Mouse (Mus musculus): ENCODE measurements around the gene Eif2a. TPM values are rescaled to one million over a fixed set of nuclear protein-coding genes. Genes with fewer than 3 reads are reported as not detected.

Gene Eif2a
- total RNA-seq, 2 experiments from 2014 or later, result 36.4 to 42.7 TPM

- no peak for DNase-seq
- intact Hi-C loops (cut with DNase I), result no loop called here
Measured at GRCm38 (mm10) chr3:58518962-58519361, 6.7 kb upstream of the Eif2a start.

DNA sequence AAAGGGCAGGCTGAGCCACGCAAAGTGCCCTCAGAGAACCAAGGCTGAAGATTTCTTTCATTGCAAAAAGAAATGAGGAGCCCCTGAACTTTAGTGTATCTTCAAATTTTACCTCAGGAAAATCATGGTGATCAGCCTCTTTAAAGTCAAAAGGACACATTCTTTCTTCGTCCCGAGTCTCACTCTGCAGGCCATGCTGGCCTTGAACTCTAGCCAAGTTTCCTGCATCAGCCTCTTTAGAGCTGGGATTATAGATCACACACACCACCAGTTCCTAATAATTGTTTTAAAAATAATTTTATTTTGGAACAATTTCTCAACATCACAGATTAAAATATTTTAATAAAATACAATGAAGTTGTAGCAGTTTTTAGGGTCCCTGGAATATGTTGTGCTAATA is 6.1 kb upstream of the Eif2a start:
- DNase-seq, result no peak
- intact Hi-C loops (cut with DNase I), result no loop called here

DNA sequence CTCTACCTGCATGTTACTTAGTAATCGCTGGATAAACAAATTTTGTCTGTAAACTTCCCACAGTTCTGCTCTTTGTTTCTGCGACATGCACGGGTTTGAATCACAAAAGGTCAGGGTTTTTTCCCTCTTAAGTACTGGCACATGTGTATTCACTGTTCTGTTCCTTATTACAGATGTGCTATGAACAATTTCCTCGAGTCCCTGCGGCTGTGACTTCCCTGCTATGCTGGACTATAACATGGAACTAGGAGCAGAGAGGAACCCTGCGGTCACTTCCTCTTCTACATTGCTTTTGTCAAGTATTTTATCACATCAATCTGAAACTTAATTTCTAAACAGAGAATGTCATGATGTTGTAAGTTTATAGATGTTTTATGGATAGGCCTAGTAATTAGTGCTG is 5.3 kb upstream of the Eif2a start:
- DNase-seq, result no peak
- intact Hi-C loops (cut with DNase I), result no loop called here

- intact Hi-C loops (cut with DNase I), result no loop called here
Measured at GRCm38 (mm10) chr3:58521361-58521760, 4.3 kb upstream of the Eif2a start.

GRCm38 (mm10) chr3:58523386-58523785 is 2.2 kb upstream of the Eif2a start:
- intact Hi-C loops (cut with DNase I), result no loop called here
- DNase-seq, result no peak

More at GRCm38 (mm10) chr3:58521361-58521760, 4.3 kb upstream of the Eif2a start:
- DNase-seq, result no peak

GRCm38 (mm10) chr3:58524246-58524645 is 1.4 kb upstream of the Eif2a start:
- intact Hi-C loops (cut with DNase I), result loop anchor here (2.0 kb wide), 1 partner anchor 107 kb away; no protein-coding TSS in a partner anchor
- no peak for DNase-seq

GRCm38 (mm10) chr3:58525166-58525565 is 455 bp upstream of the Eif2a start:
- no peak for DNase-seq

GRCm38 (mm10) chr3:58526408-58526737 is 752 bp downstream of the Eif2a start:
- DNase-seq, result no peak
- intact Hi-C loops (cut with DNase I), result loop anchor here (5.0 kb wide), 1 partner anchor 51 kb away; the partner anchor contains the start of gene Selenot

More at GRCm38 (mm10) chr3:58525166-58525565, 455 bp upstream of the Eif2a start:
- intact Hi-C loops (cut with DNase I), result loop anchor here (2.0 to 5.0 kb wide), 2 partner anchors 52 to 108 kb away; partner anchors contain the start of gene Selenot

- intact Hi-C loops (cut with DNase I), result no loop called here
- DNase-seq, result no peak
Measured at GRCm38 (mm10) chr3:58536573-58536972, 11.0 kb downstream of the Eif2a start.

DNA sequence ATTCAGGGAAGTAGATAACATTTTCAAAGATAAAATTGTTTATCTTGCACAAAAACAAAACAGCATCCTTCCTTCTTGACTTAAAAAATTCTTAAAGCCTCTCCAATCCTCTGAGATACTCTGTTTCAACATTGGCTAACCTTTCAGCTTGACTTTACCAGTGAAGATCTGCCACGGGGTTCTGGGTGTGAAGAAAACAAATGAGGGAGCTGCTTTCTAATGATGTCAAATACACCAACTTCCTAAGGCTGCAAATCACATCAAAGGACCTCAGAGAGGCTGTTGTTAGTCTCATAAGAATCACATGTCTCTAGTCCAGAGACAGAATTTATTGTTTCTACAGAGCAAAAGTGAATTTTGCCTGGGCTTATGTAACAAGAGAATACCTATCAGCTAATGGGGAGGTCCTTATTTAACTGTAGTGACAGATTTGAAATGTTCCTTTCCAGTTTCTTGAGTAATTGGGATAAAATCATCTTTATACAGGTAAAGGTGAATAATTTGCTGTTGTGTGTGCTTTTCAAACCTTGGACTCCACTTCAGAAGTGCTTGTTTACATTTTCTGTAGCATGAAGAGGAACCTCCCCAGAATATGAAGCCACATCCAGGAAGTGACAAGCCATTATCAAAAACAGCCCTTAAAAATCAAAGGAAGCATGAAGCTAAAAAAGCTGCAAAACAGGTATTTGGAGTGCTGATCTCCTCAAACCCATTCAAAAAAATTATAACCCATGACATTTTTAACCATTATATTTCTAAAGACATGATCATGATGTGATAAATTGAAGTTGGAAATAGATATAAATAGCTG is 26.6 kb downstream of the Eif2a start:
- intact Hi-C loops (cut with DNase I), result no loop called here
- DNase-seq, result no peak

DNA sequence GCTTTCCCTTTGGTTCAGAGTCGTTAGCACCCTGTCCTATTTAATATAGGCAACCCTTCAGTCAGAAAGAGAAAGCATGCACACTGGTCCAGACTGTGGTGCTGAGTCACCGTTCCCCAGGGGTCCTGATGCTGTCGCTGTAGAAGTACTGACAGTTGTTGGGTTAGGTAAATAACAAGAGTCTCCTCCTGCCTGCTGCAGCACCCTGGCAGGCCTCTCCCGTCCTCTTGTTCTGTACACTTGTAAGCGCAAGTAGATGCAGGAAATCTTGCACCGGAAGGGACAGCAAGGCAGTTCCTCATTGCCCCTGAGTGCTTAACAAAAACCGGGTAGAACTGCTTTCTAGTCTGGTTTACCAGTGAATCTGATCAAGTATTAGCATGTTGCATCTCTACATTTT is 31.0 kb downstream of the Eif2a start:
- DNase-seq, result no peak
- intact Hi-C loops (cut with DNase I), result no loop called here

DNA sequence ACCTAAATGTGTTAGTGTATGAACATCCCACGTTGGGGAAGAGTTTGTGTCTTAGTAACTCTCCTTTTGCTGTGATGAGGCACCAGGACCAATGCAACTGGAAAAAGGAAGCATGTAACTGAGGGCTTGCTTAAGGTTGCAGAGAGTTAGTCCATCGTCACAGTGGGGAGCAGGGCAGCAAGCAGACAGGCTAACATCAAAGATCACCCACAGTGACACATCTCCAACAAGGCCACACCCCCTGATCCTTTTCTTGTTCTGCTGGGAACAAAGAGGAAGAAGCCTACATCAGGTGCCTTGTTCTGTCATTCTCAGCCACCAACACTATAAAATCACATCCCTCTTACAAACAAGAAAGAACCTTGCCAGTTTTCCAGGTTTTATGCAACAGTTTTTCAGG is 34.3 kb downstream of the Eif2a start:
- intact Hi-C loops (cut with DNase I), result no loop called here
- DNase-seq, result no peak

GRCm38 (mm10) chr3:58561437-58561836 is 35.8 kb downstream of the Eif2a start:
- intact Hi-C loops (cut with DNase I), result no loop called here
- DNase-seq, result peak in 1 of 2 experiments; percentile 14

GRCm38 (mm10) chr3:58570821-58571220 is 45.2 kb downstream of the Eif2a start:
- intact Hi-C loops (cut with DNase I), result no loop called here
- no peak for DNase-seq

GRCm38 (mm10) chr3:58576137-58577066 is 50.8 kb downstream of the Eif2a start, which contains the start of gene Selenot:
Gene Selenot (plus strand): TSS chr3:58576636.
- intact Hi-C loops (cut with DNase I), result loop anchor here (5.0 kb wide), 2 partner anchors 49 to 116 kb away; partner anchors contain the start of genes Eif2a, Serp1 and Siah2
- peak; percentile 99 for DNase-seq

- intact Hi-C loops (cut with DNase I), result loop anchor here (5.0 kb wide), 2 partner anchors 50 to 115 kb away; partner anchors contain the start of genes Eif2a, Serp1 and Siah2
- no peak for DNase-seq
Measured at GRCm38 (mm10) chr3:58577067-58577503, 51.5 kb downstream of the Eif2a start.

- DNase-seq, result no peak
- intact Hi-C loops (cut with DNase I), result loop anchor here (5.0 kb wide), 2 partner anchors 50 to 115 kb away; partner anchors contain the start of genes Eif2a, Serp1 and Siah2
Measured at GRCm38 (mm10) chr3:58577506-58578050, 52.0 kb downstream of the Eif2a start.

DNA sequence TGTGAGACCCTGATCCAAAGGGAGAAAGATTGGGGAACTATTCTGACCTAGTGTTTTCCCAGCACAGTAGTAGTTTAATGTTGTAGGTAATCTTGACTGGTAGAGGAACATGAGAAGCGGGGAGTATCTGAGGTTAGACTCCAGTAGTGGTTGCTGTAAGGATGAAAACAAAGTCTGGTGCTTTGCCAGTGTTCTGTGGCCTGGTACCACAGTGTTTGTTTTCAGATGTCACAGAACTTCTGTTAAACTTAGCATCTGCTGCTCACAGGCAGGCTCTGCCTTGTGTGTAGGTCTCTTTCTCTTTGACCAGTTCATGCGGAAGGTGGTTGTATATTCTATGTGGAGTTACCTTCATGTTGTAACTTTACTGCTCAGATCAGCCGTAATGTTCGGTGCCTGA is 55.9 kb downstream of the Eif2a start:
- no peak for DNase-seq
- intact Hi-C loops (cut with DNase I), result no loop called here

DNA sequence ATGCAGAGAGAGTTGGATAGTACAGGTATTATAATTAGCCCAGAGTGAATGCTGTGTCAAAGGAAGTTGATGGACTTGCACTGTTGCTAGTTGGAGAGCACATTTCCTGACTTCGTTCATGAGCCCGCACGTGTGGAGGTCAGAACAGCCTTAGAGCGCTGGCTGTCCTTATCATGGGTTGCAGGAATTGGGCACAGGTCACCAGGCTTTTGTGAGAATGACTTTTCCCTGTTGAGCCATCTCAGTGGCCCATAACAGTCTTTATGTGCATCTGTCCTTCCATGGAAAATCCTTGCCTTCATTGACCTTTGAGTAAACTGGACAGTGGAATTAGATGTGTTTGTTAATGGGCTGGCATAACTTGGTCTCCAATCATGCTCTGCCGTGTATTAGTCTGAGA is 56.7 kb downstream of the Eif2a start:
- DNase-seq, result no peak
- intact Hi-C loops (cut with DNase I), result no loop called here

GRCm38 (mm10) chr3:58582788-58583426 is 57.3 kb downstream of the Eif2a start:
- DNase-seq, result no peak
- intact Hi-C loops (cut with DNase I), result no loop called here

Data from heart, postnatal 14 days (tissue).